Mouse (Mus musculus): Measurements from ENCODE around the gene Sbk2. TPM values are rescaled to one million over a fixed set of nuclear protein-coding genes. Genes with fewer than 3 reads are reported as not detected.

Sbk2 gene
- polyA plus RNA-seq, 1 experiment from 2014 or later, result 0.26 TPM

DNA sequence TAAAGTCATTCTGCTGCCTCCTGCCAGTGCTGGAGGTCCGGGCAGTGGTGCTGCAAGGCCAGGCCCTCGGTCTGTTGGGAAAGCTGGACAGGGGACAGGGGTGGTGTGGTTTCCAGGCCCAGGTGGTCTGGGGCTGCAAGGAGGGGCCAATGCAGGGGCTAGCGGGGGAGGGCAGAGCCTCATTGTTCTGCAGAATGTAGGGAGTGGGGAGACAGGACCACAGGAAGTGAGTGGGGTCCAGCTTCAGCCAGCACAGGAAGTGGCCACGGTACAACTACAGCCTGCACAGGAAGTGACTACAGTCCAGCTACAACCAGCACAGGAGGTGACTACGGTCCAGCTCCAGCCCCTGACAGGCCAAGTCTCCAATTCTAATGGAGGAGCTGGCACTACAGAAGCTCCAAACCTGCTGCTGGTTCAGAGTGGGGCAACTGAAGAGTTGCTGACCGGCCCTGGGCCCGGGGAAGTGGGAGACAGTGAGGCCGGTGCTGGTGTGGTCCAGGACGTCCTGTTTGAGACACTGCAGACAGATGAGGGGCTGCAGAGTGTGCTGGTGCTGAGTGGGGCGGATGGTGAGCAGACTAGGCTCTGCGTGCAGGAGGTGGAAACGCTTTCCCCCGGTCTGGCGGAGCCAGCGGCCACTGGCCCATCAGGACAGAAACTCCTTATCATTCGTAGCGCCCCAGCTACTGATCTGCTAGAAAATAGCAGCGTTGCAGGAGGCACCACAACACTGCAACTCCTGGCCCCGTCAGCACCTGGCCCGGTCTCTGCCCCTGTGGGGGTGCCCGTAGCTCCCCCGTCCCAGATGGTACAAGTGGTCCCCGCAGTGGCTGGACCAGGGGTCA lies 43.0 kb downstream of the Sbk2 start:
- Histone ChIP-seq H3K27me3 (ENCODE audit: control insufficient read depth, insufficient read depth, low read length) (no peaks in the 10 kb centered on the region), H3K4me3 (replicated peaks; ENCODE audit: low read length) (no peak overlapping the region), H3K4me2 (ENCODE audit: low read depth, low read length) (no peak overlapping the region), H3K4me1 (ENCODE audit: control insufficient read depth, insufficient read depth, low read length) (peaks cover 42% of the 10 kb centered on the region), H3K27ac (ENCODE audit: low read length) (peak overlapping the region; percentile 36; the same call in 1 of the 2 replicates), H3K9me3 (replicated peaks; ENCODE audit: control insufficient read depth, low read length) (no peaks in the 10 kb centered on the region), H3K9ac (ENCODE audit: low read length) (no peak overlapping the region; the same call in 1 of the 2 replicates), H3K36me3 (ENCODE audit: control insufficient read depth, insufficient read depth, low read length) (peaks cover 18% of the 10 kb centered on the region; the same call in 1 of the 2 replicates)
- ATAC-seq (ENCODE audit: insufficient read depth, low FRiP score), result no peak
- WGBS, result 65% methylated on average over 23 of the region's 23 CpGs

DNA sequence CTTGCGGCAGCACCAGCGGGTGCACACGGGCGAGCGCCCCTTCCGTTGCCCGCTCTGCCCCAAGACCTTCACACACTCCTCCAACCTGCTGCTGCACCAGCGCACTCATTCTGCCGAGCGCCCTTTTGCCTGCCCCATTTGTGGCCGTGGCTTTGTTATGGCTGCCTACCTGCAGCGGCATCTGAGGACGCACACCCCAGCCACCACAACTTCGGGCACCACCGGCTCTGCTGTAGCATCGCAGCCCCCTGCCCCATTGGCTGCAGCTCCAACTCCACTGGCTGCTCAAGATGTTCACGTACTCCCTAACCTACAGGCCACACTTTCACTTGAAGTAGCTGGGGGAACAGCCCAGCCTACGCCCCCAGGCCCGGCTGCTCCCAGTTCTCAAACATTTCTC lies 43.7 kb downstream of the Sbk2 start:
- Histone ChIP-seq H3K4me2 (ENCODE audit: low read depth, low read length) (no peak overlapping the region), H3K9me3 (replicated peaks; ENCODE audit: control insufficient read depth, low read length) (no peaks in the 10 kb centered on the region), H3K4me1 (ENCODE audit: control insufficient read depth, insufficient read depth, low read length) (peaks cover 40% of the 10 kb centered on the region), H3K27me3 (ENCODE audit: control insufficient read depth, insufficient read depth, low read length) (no peaks in the 10 kb centered on the region), H3K9ac (ENCODE audit: low read length) (no peak overlapping the region), H3K4me3 (replicated peaks; ENCODE audit: low read length) (no peak overlapping the region), H3K36me3 (ENCODE audit: control insufficient read depth, insufficient read depth, low read length) (peaks cover 18% of the 10 kb centered on the region; the same call in 1 of the 2 replicates), H3K27ac (ENCODE audit: low read length) (no peak overlapping the region)
- 89% methylated on average over 19 of the region's 19 CpGs for WGBS
- no peak for ATAC-seq (ENCODE audit: insufficient read depth, low FRiP score)

DNA sequence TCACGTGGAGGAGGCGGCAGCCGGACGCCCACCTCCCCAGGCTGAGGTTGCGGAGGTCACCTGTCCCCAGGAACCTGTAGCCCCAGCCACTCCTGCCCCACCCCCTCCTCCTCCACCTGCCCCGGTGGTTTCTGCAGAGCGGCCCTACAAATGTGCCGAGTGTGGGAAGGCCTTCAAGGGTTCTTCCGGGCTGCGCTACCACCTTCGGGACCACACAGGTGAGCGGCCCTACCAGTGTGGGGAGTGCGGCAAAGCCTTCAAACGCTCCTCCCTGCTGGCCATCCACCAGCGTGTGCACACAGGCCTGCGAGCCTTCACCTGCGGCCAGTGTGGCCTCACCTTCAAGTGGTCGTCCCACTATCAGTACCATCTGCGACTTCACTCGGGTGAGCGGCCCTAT lies 44.2 kb downstream of the Sbk2 start:
- ATAC-seq (ENCODE audit: insufficient read depth, low FRiP score), result no peak
- Histone ChIP-seq H3K36me3 (ENCODE audit: control insufficient read depth, insufficient read depth, low read length) (peaks cover 18% of the 10 kb centered on the region; the same call in 1 of the 2 replicates), H3K4me3 (replicated peaks; ENCODE audit: low read length) (no peak overlapping the region), H3K9ac (ENCODE audit: low read length) (no peak overlapping the region), H3K9me3 (replicated peaks; ENCODE audit: control insufficient read depth, low read length) (no peaks in the 10 kb centered on the region), H3K4me1 (ENCODE audit: control insufficient read depth, insufficient read depth, low read length) (peaks cover 36% of the 10 kb centered on the region), H3K4me2 (ENCODE audit: low read depth, low read length) (no peak overlapping the region), H3K27me3 (ENCODE audit: control insufficient read depth, insufficient read depth, low read length) (no peaks in the 10 kb centered on the region), H3K27ac (ENCODE audit: low read length) (no peak overlapping the region)
- WGBS, result 87% methylated on average over 21 of the region's 21 CpGs

DNA sequence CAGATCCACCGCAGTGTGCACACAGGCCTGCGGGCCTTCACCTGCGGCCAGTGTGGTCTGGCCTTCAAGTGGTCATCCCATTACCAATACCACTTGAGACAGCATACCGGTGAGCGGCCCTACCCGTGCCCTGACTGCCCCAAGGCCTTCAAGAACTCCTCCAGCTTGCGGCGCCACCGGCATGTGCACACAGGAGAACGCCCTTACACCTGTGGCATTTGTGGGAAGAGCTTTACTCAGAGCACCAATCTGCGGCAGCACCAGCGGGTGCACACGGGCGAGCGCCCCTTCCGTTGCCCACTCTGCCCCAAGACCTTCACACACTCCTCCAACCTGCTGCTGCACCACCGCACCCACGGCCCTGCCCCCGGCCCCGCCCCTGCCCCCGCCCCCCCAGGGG lies 45.1 kb downstream of the Sbk2 start:
- H3K9me3 ChIP-seq (replicated peaks; ENCODE audit: control insufficient read depth, low read length), result no peaks in the 10 kb centered on the region
- ATAC-seq (ENCODE audit: insufficient read depth, low FRiP score), result no peak
- no peak overlapping the region for H3K4me2 ChIP-seq (ENCODE audit: low read depth, low read length)
- H3K36me3 ChIP-seq (ENCODE audit: control insufficient read depth, insufficient read depth, low read length), result peaks cover 18% of the 10 kb centered on the region; the same call in 1 of the 2 replicates
- peaks cover 30% of the 10 kb centered on the region for H3K4me1 ChIP-seq (ENCODE audit: control insufficient read depth, insufficient read depth, low read length)
- no peak overlapping the region for H3K9ac ChIP-seq (ENCODE audit: low read length)
- H3K27ac ChIP-seq (ENCODE audit: low read length), result no peak overlapping the region
- no peak overlapping the region for H3K4me3 ChIP-seq (replicated peaks; ENCODE audit: low read length)
- H3K27me3 ChIP-seq (ENCODE audit: control insufficient read depth, insufficient read depth, low read length), result no peaks in the 10 kb centered on the region
- 83% methylated on average over 19 of the region's 21 CpGs for WGBS

DNA sequence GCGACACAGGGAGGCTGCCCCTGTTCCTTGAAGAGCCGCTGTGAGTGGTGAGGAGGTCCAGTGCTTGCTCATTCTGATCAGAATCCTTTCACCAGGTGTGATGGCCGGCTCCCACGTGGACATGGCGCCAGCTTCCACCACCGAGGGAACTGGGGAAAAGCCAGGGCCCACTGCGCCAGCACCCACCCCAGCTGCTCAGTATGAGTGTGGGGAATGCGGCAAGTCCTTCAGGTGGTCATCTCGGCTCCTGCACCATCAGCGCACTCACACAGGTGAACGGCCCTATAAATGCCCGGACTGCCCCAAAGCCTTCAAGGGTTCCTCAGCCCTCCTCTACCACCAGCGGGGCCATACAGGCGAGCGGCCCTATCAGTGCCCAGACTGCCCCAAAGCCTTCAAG lies 45.5 kb downstream of the Sbk2 start:
- no peak overlapping the region for H3K27ac ChIP-seq (ENCODE audit: low read length)
- ATAC-seq (ENCODE audit: insufficient read depth, low FRiP score), result no peak
- no peaks in the 10 kb centered on the region for H3K9me3 ChIP-seq (replicated peaks; ENCODE audit: control insufficient read depth, low read length)
- 94% methylated on average over 15 of the region's 15 CpGs for WGBS
- H3K27me3 ChIP-seq (ENCODE audit: control insufficient read depth, insufficient read depth, low read length), result no peaks in the 10 kb centered on the region
- no peak overlapping the region for H3K9ac ChIP-seq (ENCODE audit: low read length)
- no peak overlapping the region for H3K4me2 ChIP-seq (ENCODE audit: low read depth, low read length)
- no peak overlapping the region for H3K4me3 ChIP-seq (replicated peaks; ENCODE audit: low read length)
- peaks cover 26% of the 10 kb centered on the region for H3K4me1 ChIP-seq (ENCODE audit: control insufficient read depth, insufficient read depth, low read length)
- H3K36me3 ChIP-seq (ENCODE audit: control insufficient read depth, insufficient read depth, low read length), result peaks cover 18% of the 10 kb centered on the region; the same call in 1 of the 2 replicates

DNA sequence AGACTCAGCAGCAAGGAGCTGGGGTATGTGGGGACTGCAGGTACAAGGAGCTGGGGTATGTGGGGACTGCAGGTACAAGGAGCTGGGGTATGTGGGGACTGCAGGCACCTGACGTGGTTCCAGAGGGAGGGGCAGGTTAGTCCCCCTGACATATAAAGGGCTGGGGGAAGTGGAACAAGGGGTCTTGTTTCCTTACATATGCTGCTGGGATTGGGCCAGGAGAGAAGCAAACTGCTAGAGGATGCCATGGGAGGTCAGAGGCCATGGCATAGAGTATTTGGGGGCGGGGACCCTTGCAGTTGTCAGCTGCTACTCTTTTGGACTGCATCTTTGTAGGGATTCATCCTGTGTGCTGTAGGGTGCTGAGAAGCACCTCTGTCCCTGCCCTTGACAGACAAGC lies 46.7 kb downstream of the Sbk2 start:
- Histone ChIP-seq H3K4me2 (ENCODE audit: low read depth, low read length) (no peak overlapping the region), H3K9ac (ENCODE audit: low read length) (no peak overlapping the region), H3K36me3 (ENCODE audit: control insufficient read depth, insufficient read depth, low read length) (peaks cover 18% of the 10 kb centered on the region; the same call in 1 of the 2 replicates), H3K9me3 (replicated peaks; ENCODE audit: control insufficient read depth, low read length) (no peaks in the 10 kb centered on the region), H3K4me3 (replicated peaks; ENCODE audit: low read length) (no peak overlapping the region), H3K27ac (ENCODE audit: low read length) (no peak overlapping the region), H3K27me3 (ENCODE audit: control insufficient read depth, insufficient read depth, low read length) (no peaks in the 10 kb centered on the region), H3K4me1 (ENCODE audit: control insufficient read depth, insufficient read depth, low read length) (peaks cover 14% of the 10 kb centered on the region)
- 90% methylated on average over 2 of the region's 2 CpGs for WGBS
- ATAC-seq (ENCODE audit: insufficient read depth, low FRiP score), result no peak

DNA sequence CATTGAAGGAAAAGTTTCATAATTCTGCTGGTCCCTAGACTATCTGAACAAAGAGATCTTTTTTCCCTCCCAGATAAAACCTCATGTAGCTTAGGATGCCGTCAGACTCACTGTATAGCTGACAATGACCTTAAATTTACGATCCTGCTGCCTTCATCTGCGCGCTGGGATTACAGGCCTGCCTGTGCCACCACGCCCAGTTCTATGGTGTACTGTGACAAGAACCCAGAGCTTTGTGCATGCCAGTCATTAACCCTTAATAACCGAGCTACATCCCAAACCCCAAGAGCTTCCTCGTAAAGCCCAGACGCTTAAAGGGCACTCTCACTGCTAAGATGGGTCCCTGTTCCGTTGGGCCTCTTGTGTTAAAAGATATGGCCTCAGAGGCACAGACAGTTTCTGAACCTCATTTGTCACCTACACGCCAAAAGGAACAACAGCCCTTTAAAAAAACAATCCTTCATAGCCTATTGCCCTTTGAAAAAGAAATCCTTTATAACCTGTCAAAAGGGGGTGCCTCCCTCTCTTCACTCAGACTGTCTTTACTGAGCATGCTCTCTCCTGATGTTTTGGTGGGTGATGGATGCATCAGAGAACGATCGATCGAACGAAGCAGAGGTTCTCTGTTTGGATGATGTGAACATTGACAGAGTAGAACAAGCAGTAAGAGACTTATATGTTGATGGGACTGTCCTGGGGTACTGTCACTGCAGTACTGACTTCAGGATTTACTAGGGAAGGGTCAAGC lies 48.4 kb downstream of the Sbk2 start:
- Histone ChIP-seq H3K27ac (ENCODE audit: low read length) (peak overlapping the region; percentile 95), H3K4me1 (ENCODE audit: control insufficient read depth, insufficient read depth, low read length) (peaks cover 9% of the 10 kb centered on the region), H3K27me3 (ENCODE audit: control insufficient read depth, insufficient read depth, low read length) (no peaks in the 10 kb centered on the region), H3K9ac (ENCODE audit: low read length) (peak overlapping the region; percentile 93), H3K4me3 (replicated peaks; ENCODE audit: low read length) (peak overlapping the region; percentile 58), H3K9me3 (replicated peaks; ENCODE audit: control insufficient read depth, low read length) (no peaks in the 10 kb centered on the region), H3K36me3 (ENCODE audit: control insufficient read depth, insufficient read depth, low read length) (peaks cover 17% of the 10 kb centered on the region; the same call in 1 of the 2 replicates), H3K4me2 (ENCODE audit: low read depth, low read length) (peak overlapping the region; percentile 72)
- WGBS, result 9% methylated on average over 14 of the region's 14 CpGs
- peak; percentile 35; the same call in 1 of the 2 replicates for ATAC-seq (ENCODE audit: insufficient read depth, low FRiP score)

DNA sequence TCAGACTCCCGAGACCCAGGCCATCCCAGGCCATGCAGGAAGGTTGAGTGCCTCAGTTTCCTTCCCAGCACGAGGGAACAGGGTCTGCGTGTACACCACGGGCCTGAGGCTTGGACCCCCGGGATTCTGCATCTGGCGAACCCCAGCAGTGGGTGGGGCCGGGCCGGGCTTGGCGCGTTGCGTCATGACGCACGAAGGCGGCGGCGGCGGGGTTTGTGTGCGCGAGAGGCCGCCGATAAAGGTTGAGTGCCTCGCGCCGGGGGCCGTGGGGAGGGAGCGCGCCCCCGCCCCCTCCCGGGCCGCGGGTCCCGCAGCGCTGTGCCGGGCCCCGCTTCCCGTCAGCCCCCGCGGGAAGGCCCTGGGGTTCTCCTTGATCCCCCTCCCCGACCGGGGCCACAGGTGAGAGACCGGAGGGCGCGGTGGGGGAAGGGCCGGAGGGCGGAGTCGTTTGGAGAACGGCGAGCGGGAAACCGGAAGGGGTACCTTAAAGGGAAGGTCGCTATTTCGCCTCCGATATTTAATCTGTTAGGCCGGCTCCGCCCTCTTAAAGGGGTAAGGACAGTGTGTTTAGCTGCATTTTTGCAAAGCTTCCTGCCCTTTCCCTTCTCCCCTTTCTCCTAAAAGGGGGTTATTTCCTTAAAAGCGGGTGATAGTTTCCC lies 49.1 kb downstream of the Sbk2 start, which contains the start of gene Zfp628:
Gene Zfp628 (plus strand): TSS at position 211 of the 659 bp plus-strand sequence.
- no peaks in the 10 kb centered on the region for H3K9me3 ChIP-seq (replicated peaks; ENCODE audit: control insufficient read depth, low read length)
- peak within 1 kb of the TSS; percentile 72 for H3K4me2 ChIP-seq (ENCODE audit: low read depth, low read length)
- peak within 1 kb of the TSS; percentile 93 for H3K9ac ChIP-seq (ENCODE audit: low read length)
- H3K4me1 ChIP-seq (ENCODE audit: control insufficient read depth, insufficient read depth, low read length), result peaks cover 9% of the 10 kb centered on the region
- under 1% methylated on average over 56 of the region's 56 CpGs for WGBS
- peaks cover 10% of the 10 kb centered on the region; the same call in 1 of the 2 replicates for H3K36me3 ChIP-seq (ENCODE audit: control insufficient read depth, insufficient read depth, low read length)
- no peaks in the 10 kb centered on the region for H3K27me3 ChIP-seq (ENCODE audit: control insufficient read depth, insufficient read depth, low read length)
- peak within 1 kb of the TSS; percentile 58 for H3K4me3 ChIP-seq (replicated peaks; ENCODE audit: low read length)
- peak within 1 kb of the TSS; percentile 95 for H3K27ac ChIP-seq (ENCODE audit: low read length)
- peak; percentile 93 for ATAC-seq (ENCODE audit: insufficient read depth, low FRiP score)

Data from stomach, embryonic 16.5 days (tissue).